In genomic region chr11:93040816-93041215, GRCm38 (mm10) we compare ENCODE assay signal across 29 mouse cellular contexts. TPM values are rescaled to one million over a fixed set of nuclear protein-coding genes. Genes with fewer than 3 reads are reported as not detected.
"Had no signal": no experiment of that assay in that cellular context is flagged by ENCODE, and none has a peak within 500 bp of the region (broad histone marks: within the 10 kb centered on the region; RNA-seq: fewer than 3 reads in every experiment).

No protein-coding gene starts in this region.

- H3K4me1 ChIP-seq: heart, embryonic 10.5 days; heart, embryonic 12.5 days; hindbrain, embryonic 10.5 days; hindbrain, embryonic 12.5 days; hindbrain, embryonic 15.5 days; limb, embryonic 10.5 days; limb, embryonic 12.5 days; liver, embryonic 12.5 days had no signal

- H3K27ac ChIP-seq: gastrocnemius, adult 2 months; heart, embryonic 10.5 days; hindbrain, embryonic 10.5 days; hindbrain, embryonic 12.5 days; hindbrain, embryonic 15.5 days; hindbrain, postnatal 0 days; layer of hippocampus, adult 2 months; left cerebral cortex, adult 2 months; limb, embryonic 10.5 days; limb, embryonic 12.5 days; liver, embryonic 12.5 days; liver, embryonic 14.5 days had no signal

- H3K27me3 ChIP-seq: heart, embryonic 12.5 days; hindbrain, embryonic 12.5 days; hindbrain, embryonic 15.5 days; limb, embryonic 12.5 days; liver, embryonic 12.5 days had no signal

- H3K36me3 ChIP-seq: heart, embryonic 10.5 days; heart, embryonic 12.5 days; hindbrain, embryonic 10.5 days; hindbrain, embryonic 12.5 days; hindbrain, embryonic 15.5 days; limb, embryonic 10.5 days; limb, embryonic 12.5 days; liver, embryonic 12.5 days had no signal

- H3K4me3 ChIP-seq: gastrocnemius, adult 2 months; heart, embryonic 10.5 days; heart, embryonic 12.5 days; hindbrain, embryonic 10.5 days; hindbrain, embryonic 12.5 days; hindbrain, embryonic 15.5 days; layer of hippocampus, adult 2 months; left cerebral cortex, adult 2 months; limb, embryonic 10.5 days; limb, embryonic 12.5 days; liver, embryonic 12.5 days had no signal

- DNase-seq: gastrocnemius, adult 2 months; gastrocnemius, postnatal 10 days; gastrocnemius, postnatal 25 days; heart, adult 18-20 months; heart, postnatal 10 days; heart, postnatal 4 days; kidney, adult 11 months; kidney, adult 2 months; kidney, postnatal 10 days; kidney, postnatal 25 days; kidney, postnatal 4 days had no signal

- H3K9me3 ChIP-seq: heart, embryonic 10.5 days; heart, embryonic 12.5 days; hindbrain, embryonic 10.5 days; hindbrain, embryonic 12.5 days; hindbrain, embryonic 15.5 days; limb, embryonic 10.5 days; limb, embryonic 12.5 days; liver, embryonic 12.5 days had no signal

- H3K9ac ChIP-seq: heart, embryonic 12.5 days; hindbrain, embryonic 12.5 days; hindbrain, embryonic 15.5 days; limb, embryonic 12.5 days; liver, embryonic 12.5 days; liver, embryonic 14.5 days had no signal

RNA-seq across cellular contexts. Expression of gene Car10, which starts 57.0 kb away (rescaled TPM):
- total RNA-seq: gastrocnemius, adult 2 months; gastrocnemius, postnatal 25 days; granulocyte monocyte progenitor cell, adult 5-6 weeks; heart, adult 18-20 months; heart, adult 8-10 months; heart, postnatal 10 days; heart, postnatal 25 days; heart, postnatal 4 days; liver, adult 2 months had no signal
- polyA plus RNA-seq: heart, embryonic 14.5 days; kidney, adult 2 months; liver, adult 2 months; liver, embryonic 14.5 days; liver, embryonic 16.5 days had no signal
